Mouse (Mus musculus): ENCODE data around the gene Rogdi.

Rogdi gene

DNA sequence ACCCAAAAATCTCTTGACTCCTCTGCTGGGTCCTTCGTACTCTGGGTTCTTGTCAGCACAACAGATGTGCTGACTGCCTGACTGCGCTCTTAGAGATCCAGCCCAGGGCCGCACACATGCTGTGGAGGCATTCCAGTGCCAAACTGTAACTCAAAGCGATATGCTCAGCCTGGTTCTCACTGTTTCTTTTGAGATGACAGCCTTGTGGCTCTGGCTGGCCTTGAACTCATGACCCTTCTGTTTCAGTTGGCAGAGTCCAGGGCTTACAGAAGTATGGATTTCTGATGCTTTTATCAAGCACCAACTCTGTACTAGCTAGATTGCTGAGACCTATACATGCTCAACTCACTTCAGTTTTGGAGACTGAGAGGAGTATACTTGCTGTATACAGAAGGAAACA lies 20.1 kb downstream of the Rogdi start:
- no peak for DNase-seq (ENCODE audit: low read depth, low spot score)

- DNase-seq (ENCODE audit: low read depth, low spot score), result no peak
Measured at GRCm38 (mm10) chr16:4984717-4985116, 28.6 kb downstream of the Rogdi start.

- no peak for DNase-seq (ENCODE audit: low read depth, low spot score)
Measured at GRCm38 (mm10) chr16:4979755-4980380, 33.5 kb downstream of the Rogdi start.

- DNase-seq (ENCODE audit: low read depth, low spot score), result no peak
Measured at GRCm38 (mm10) chr16:4978275-4979051, 34.9 kb downstream of the Rogdi start.

GRCm38 (mm10) chr16:4976180-4976579 lies 37.2 kb downstream of the Rogdi start:
- DNase-seq (ENCODE audit: low read depth, low spot score), result no peak

DNA sequence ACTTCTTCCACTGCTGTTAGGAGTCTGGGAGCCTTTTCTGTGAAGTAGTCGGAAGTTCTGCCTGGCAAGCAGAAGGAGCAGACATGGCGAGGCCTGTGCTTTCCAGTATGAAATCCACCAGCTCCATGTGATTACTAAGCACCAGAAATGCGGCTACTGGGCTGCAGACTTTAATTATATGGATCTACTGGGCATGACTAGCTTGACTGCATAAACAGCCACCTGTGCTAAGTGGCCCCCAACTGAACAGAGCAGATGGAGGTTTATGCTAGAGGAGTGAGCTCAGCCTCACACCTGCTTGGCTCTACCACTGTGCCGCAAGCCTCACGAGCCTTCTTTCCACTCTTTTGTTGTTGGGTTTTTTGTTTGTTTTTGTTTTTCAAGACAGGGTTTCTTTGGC lies 38.8 kb downstream of the Rogdi start:
- no peak for DNase-seq (ENCODE audit: low read depth, low spot score)

DNA sequence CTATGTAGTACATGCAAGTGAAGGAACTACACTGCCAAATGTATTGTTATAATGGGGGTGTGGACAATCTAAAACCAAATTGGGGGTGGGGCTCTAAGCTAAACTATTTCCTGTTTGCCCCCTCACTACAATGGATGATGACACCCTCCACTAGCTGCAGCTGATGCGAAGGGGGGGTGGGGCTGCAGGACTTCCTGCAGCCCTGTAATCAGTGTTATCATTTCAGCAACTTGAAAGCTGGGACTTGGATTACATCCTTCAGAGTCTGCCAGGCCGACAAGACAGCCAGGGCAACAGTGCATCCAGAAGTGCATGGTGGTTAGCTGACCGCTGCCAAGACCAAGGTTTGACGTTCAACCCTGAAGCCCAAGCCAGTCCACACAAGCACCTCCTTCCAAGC lies 41.7 kb downstream of the Rogdi start:
- no peak for DNase-seq (ENCODE audit: low read depth, low spot score)

- no peak for DNase-seq (ENCODE audit: low read depth, low spot score)
Measured at GRCm38 (mm10) chr16:4969055-4969843, 44.1 kb downstream of the Rogdi start.

DNA sequence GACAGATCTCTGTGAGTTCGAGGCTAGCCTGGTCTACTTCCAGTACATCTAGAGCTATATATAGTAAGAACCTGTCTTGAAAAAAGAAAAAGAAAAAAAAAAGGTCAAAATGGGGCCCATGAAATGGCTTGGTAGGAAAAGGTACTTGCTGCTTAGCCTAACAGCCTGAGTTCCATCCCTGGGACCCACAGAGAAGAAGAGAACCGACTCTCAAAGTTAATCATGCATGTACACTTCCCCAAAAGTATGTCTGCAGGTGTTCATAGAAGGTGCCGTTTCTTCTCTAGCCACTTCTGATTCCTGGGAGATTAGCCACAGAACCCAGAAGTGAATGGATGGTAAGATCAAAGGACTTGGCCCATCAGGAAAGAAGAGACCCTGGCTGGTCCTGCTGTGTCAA lies 44.9 kb downstream of the Rogdi start:
- DNase-seq (ENCODE audit: low read depth, low spot score), result no peak

DNA sequence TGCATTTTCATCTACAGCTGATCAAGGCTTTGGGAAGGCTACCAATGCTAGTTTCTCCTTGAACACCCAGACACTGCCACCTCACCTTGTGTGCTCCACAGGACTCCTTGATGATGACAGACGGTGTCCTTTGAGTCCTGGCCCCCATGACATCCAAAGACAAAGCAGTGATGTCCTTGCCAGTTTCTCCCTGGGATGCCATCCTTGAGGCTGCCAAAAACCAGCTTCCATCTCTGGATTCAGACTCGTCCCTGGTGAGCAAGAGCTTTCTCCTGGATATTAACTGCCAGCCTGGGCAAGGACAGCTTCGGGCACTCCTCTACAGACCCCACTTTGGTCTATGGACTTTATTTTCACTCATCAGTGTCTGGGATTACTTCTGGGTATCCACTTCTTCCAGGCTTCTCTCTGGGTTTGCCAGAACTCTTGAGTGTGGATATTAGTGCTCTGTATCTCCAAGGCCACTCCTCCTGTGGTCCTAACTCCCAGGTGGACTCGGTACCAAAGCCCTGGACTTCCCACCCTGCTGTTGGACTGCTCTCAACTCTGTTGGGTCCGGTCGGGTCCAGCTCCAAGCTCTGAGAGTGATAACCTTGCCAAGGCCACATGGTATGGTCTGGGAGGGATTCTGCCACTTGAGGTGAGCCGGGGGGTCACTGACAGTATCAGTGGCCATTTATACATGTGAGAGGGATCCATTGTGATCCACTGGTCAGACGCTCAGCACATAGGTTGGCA lies 47.8 kb downstream of the Rogdi start:
- no peak for DNase-seq (ENCODE audit: low read depth, low spot score)

DNA sequence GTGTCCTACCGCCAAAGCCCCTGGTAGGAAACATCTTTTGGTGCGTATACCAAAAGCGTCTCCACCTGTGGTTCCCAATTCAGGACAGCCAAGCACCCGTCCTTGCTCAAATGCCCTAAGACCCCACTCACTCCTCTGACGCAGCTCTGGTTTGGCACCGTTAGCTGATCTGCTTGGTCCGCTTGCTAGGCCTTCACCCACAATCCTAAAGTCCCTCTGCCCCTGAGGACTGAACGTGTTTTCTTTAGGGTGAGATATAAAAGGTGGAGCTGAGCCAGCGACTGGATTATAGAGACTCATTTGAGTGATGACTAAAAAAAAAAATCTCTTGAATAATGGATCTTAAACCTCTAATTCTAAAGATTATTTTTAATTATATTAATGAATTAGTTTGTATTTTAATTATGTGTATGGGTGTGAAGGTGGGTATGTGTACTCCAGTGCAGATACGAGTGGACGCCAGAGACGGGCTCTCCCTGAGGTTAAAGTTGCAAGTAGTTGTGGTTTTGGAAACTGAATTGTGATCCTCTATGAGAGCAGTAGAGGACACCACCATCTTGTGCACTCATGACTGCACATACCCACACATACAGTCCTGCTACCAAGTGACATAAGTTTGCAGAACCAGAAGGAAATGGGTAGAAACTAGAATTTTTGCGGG lies 48.5 kb downstream of the Rogdi start:
- DNase-seq (ENCODE audit: low read depth, low spot score), result no peak

DNA sequence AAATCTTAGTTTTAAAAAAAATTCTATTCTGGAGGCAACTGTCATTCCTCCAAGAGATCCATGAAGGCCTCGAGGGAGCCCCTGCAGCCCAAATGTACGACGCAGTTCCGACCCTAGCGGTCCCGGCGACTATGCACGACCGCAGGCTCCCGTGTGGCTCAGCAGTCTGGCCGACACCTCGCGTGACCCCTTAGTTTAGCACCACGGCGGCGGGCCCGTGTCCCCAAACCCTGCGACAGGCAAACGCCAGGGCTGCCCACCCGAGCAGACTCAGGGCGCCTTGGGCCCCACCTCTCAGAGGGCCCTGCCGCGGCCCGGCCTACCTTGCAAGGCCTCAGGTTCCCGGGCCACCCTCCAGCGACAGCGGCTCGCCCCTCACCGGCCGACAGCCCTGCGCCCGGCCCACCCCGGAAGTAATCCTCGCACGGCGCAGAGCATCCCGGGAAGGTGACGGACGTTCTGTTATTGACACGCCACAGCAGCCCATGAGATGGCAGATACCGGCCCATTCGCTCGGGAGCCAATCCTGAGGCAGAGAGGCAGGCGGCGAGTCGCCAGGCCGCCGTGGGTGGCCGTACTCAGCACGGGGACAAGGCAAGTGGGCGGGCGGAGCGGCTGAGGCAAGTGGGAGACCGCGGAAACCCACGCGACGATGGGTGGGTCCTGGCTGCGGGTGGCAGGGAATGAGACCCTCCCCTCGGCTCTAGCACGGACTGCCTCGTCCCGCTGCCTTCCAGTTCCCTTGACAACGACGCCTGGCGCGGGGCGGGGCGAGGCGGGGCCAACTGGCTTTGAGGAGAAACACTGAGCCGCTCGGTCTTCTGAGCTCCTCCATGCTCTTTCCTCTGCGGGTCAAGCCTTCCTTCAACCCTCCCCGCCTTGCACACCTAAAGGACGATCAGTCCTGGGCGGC lies 49.3 kb downstream of the Rogdi start, which contains the start of gene Anks3:
Gene Anks3, minus strand, starts transcription at position 409 of the 913 bp plus-strand sequence.
- DNase-seq (ENCODE audit: low read depth, low spot score), result peak; percentile 84

DNA sequence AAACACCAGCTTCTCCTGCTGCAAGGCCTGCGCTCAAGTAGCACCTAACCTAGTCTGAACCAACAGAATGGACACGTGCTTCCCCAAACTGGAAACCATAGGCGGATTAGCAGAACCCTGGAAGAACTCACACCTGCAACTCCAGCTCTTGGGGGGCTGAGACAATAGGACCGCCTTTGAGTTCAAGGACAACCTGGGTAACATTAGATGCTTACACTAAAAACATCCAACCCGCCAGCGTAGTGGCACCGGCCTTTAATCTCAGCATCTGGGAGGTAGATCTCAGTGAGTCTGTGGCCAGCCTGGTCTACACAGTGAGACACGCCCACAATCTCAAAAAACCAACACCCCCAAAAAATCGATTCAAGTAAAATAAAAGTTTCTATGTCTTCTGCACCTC lies 50.0 kb downstream of the Rogdi start:
- DNase-seq (ENCODE audit: low read depth, low spot score), result no peak

- DNase-seq (ENCODE audit: low read depth, low spot score), result no peak
Measured at GRCm38 (mm10) chr16:4960260-4960659, 53.1 kb downstream of the Rogdi start.
